Mouse (Mus musculus) forebrain, postnatal 0 days (tissue): ENCODE results near the gene Wasf1. TPM values are rescaled to one million over a fixed set of nuclear protein-coding genes. Genes with fewer than 3 reads are reported as not detected.

ENCODE experiments used
- ATAC-seq: fragments of 200-750 bp; cut with Nextera tagmentation; 2 replicates; pipeline ENCODE4 v1.8.0; 2017; ENCODE audit warnings: mild to moderate bottlenecking, moderate library complexity
- DNase-seq: peaks from one replicate; pipeline ENCODE4 v3.0.0-alpha.2; 2015
- H3K27ac ChIP-seq: fragments of 300-500 bp; sonication (generic); 2 replicates; pipeline ENCODE4 v1.5.1; 2014; ENCODE audit warnings: low read depth, mild to moderate bottlenecking, antibody characterized with exemption, low read length, moderate library complexity, mixed read lengths
- H3K27me3 ChIP-seq: fragments of 300-500 bp; sonication (generic); 2 replicates; pipeline ENCODE4 v1.6.1; 2014; ENCODE audit warnings: mild to moderate bottlenecking, low read length, mixed read lengths; ENCODE audit not compliant: insufficient read depth
- H3K36me3 ChIP-seq: fragments of 300-500 bp; sonication (generic); 2 replicates; pipeline ENCODE4 v1.6.1; 2014; ENCODE audit warnings: mild to moderate bottlenecking, moderate library complexity; ENCODE audit not compliant: insufficient read depth
- H3K4me1 ChIP-seq: fragments of 300-500 bp; sonication (generic); 2 replicates; pipeline ENCODE4 v1.6.1; 2014; ENCODE audit warnings: antibody characterized with exemption; ENCODE audit not compliant: insufficient read depth
- H3K4me2 ChIP-seq: fragments of 300-500 bp; sonication (generic); 2 replicates; pipeline ENCODE4 v1.6.1; 2014; ENCODE audit warnings: low read depth, mild to moderate bottlenecking, moderate library complexity
- H3K4me3 ChIP-seq: fragments of 300-500 bp; sonication (generic); 2 replicates; pipeline ENCODE4 v1.5.1; 2014; ENCODE audit warnings: low read depth, low read length, mixed read lengths
- H3K9ac ChIP-seq: fragments of 300-500 bp; sonication (generic); 2 replicates; pipeline ENCODE4 v1.6.1; 2014; ENCODE audit warnings: mild to moderate bottlenecking
- H3K9me3 ChIP-seq: fragments of 300-500 bp; sonication (generic); 2 replicates; pipeline ENCODE4 v1.6.1; 2016; ENCODE audit warnings: low read length
- CTCF ChIP-seq: sonication (generic); IDR thresholded peaks from 2 replicates; pipeline ENCODE4 v1.5.1; 2016; ENCODE audit warnings: antibody characterized with exemption, control low read depth, low read depth
- WGBS: fragments of 180-500 bp; shearing (Covaris S2); extraction: QIAGEN DNeasy Blood & Tissue Kit; methylation state at CpG from one replicate; pipeline ENCODE4 v1.1.7; 2014; 5-methylcytosine and 5-hydroxymethylcytosine counted together
- polyA plus RNA-seq: library from polyadenylated mRNA; unstranded; fragments of >200 nt; fragmentation: Nextera tagmentation; extraction: Ambion mirVana; gene quantifications from 2 replicates; pipeline ENCODE4 v1.2.1, GENCODE M21; 2015
- total RNA-seq: library from RNA; depleted of rRNA; stranded (reverse); fragments of >200 nt; gene quantifications from 2 replicates; pipeline ENCODE4 v1.2.3, GENCODE M21; 2014

Wasf1 gene
- total and polyA plus RNA-seq, 2 experiments from 2014 or later = 31.0 to 197 TPM

DNA sequence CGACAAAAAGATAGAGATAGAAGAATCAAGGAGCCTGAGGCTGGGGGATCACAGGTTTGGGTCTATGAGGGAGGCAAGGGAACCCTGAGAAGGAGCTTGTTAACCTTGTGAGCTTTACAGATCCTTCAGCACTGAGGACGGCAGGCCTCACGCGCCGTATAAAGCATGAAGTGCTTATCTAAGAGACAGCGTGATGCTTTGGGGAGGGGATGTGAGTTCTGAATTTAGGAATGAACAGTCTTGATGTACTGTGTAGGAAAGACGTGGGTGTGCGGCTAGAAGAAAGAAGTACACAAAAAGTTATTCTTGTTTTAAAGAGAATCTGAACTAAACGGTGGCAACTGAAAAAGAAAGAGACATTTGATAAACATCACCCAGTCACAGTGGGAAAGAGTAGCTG is 3.3 kb upstream of the Wasf1 start:
- H3K9ac ChIP-seq = no peak overlapping the region
- H3K27ac ChIP-seq = no peak overlapping the region
- no peaks in the 10 kb centered on the region for H3K27me3 ChIP-seq
- no peaks in the 10 kb centered on the region for H3K9me3 ChIP-seq
- DNase-seq (no peak), ATAC-seq (no peak)
- peaks cover 15% of the 10 kb centered on the region for H3K4me1 ChIP-seq
- no peak overlapping the region for H3K4me2 ChIP-seq
- 90% methylated on average over 9 of the region's 9 CpGs for WGBS
- no peak for TF ChIP-seq CTCF
- H3K36me3 ChIP-seq = 0 out of 2 replicates have a peak, but pooled peaks cover 4% of the 10 kb centered on the region
- no peak overlapping the region for H3K4me3 ChIP-seq

DNA sequence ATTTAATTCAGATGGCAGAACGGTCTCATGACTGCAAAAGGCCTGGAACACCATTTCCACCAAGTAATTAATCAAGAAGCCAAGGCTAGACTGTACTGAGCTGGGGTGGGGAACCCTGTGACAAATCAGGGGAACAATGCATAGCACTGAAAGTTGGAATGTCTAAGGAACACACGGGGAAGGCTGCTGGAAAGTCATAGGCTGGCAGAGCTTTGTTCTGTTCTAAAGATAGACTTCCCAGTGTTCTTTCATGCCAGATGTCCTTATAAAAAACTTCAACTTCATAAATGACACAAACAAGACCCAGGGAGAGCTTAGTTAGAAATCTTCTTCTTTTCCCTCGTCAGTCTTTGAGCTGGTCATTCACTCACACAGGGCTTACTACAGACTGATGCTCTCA is 2.0 kb upstream of the Wasf1 start:
- Histone ChIP-seq H3K27ac (no peak overlapping the region), H3K4me3 (no peak overlapping the region), H3K4me2 (peak overlapping the region; percentile 53; the same call in 1 of the 2 replicates), H3K36me3 (no peaks in the 10 kb centered on the region), H3K9ac (no peak overlapping the region), H3K9me3 (no peaks in the 10 kb centered on the region), H3K27me3 (no peaks in the 10 kb centered on the region), H3K4me1 (peaks cover 15% of the 10 kb centered on the region)
- 72% methylated on average over 3 of the region's 3 CpGs for WGBS
- no peak for DNase-seq
- no peak for TF ChIP-seq CTCF
- no peak for ATAC-seq

DNA sequence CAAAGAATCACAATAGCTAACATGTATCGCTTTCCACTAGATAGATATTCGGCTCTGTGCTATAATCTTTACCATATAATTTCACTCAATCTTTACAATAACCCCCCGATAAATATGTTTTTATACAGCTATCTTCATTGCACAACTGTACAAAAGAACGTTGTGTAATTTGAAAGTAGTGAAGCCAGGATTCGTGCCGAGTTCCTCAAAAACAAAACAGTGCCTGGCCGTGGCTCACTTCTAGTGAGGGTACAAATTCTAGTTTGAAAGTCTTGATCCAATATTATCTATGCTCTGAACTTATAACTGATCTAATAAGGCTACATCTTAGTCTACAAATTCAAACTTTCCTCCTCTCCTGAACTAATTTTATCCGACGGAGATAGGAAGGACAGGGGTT is 942 bp upstream of the Wasf1 start:
- 12% methylated on average over 9 of the region's 9 CpGs for WGBS
- no peaks in the 10 kb centered on the region for H3K9me3 ChIP-seq
- peak overlapping the region; percentile 99 for H3K27ac ChIP-seq
- no peak for DNase-seq
- no peak for TF ChIP-seq CTCF
- peak overlapping the region; percentile 77 for H3K9ac ChIP-seq
- H3K27me3 ChIP-seq = no peaks in the 10 kb centered on the region
- no peaks in the 10 kb centered on the region for H3K36me3 ChIP-seq
- H3K4me3 ChIP-seq = peak overlapping the region; percentile 90
- H3K4me2 ChIP-seq = peak overlapping the region; percentile 53
- no peak for ATAC-seq
- peaks cover 15% of the 10 kb centered on the region for H3K4me1 ChIP-seq

DNA sequence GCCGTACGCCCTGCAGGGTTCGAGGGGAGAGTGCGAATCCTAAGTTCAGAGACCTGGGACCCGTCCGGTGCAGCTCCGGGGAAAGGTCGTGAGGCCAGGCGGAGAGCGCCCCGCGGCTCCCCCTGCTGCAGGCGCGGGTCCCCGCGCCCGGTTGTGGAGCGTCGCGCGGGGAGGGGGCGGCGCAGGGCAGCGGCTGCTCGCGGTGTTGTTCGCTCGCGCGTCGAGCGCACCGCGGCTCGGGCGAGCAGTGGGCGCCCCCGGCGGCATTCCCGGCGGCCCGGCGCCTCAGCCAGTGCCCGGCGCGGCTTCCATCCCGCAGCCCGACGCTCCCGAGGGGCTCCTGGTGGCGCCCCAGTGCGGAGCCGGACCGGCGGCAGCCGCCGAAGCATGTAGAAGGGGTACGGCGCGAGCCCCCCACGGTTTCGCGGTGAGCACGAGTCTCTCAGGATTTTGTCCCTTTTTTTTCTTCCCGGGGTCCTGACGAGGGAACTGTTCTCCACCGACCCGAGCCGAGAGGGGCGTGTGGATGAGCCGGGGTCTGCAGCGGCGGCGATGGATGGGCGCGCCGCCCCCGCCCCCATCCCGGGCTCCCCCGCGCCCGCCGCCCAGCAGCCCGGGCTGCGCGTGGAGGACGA is 486 bp downstream of the Wasf1 start:
- H3K4me2 ChIP-seq = peak overlapping the region; percentile 52
- DNase-seq = peak; percentile 95

DNA sequence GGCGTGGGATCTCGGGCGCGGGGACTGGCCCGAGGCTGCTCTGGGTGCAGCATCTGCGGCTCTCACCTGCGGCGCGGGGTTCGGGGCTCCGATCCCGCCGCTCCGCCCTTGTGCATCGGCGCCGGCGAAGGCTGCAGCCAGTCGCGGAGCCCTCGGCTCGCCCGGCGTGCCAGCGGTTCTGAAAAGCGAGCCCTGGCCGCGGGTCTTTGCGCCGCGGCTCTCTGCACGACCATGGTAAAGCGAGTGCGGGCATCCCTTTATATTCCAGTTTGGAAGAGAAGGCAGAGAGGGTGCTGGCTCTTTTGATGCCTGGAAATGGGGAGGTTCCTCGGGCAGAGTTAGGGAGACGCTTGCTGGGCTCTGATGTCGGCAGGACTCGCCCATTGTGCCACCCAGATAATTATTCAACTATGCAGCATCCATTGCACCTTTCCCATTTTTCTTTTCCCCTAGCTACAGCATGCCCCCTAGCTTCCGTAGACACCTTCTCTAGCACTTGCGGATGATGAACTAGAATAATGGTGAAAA is 1.1 kb downstream of the Wasf1 start:
- Histone ChIP-seq H3K27ac (peak overlapping the region; percentile 99), H3K36me3 (no peaks in the 10 kb centered on the region), H3K4me2 (peak overlapping the region; percentile 52), H3K27me3 (no peaks in the 10 kb centered on the region), H3K4me3 (peak overlapping the region; percentile 90), H3K9me3 (no peaks in the 10 kb centered on the region), H3K4me1 (peaks cover 15% of the 10 kb centered on the region), H3K9ac (peak overlapping the region; percentile 93)
- under 1% methylated on average over 40 of the region's 40 CpGs for WGBS
- DNase-seq (peak; percentile 74), ATAC-seq (peak; percentile 8; the same call in 1 of the 2 replicates)
- TF ChIP-seq CTCF = peak; percentile 76

More for the DNA sequence above, 486 bp downstream of the Wasf1 start:
- Histone ChIP-seq H3K9me3 (no peaks in the 10 kb centered on the region), H3K4me1 (peaks cover 15% of the 10 kb centered on the region), H3K4me3 (peak overlapping the region; percentile 90), H3K27me3 (no peaks in the 10 kb centered on the region), H3K36me3 (no peaks in the 10 kb centered on the region), H3K9ac (peak overlapping the region; percentile 93), H3K27ac (peak overlapping the region; percentile 99)
- peak; percentile 54 for TF ChIP-seq CTCF
- peak; percentile 90 for ATAC-seq
- 1% methylated on average over 62 of the region's 87 CpGs for whole genome bisulfite sequencing

DNA sequence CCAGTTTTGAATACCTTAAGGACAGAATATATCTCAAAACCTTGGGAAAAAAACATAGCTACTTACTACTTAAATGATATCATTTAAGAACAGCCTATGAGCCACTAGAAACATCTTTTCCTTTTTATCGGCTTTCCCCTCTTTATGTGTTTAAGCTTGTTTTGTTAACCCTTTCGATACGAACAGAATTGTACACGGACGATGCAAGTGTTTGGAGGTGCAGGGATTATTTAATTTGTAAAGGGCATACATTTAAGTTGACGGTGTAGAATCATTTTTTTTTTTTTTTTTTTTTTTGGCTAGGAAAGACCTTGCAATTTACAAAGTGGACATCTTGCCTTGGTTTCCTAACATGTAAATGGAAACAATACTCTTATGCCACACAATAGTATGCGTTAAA is 2.2 kb downstream of the Wasf1 start:
- H3K4me3 ChIP-seq = peak overlapping the region; percentile 33
- WGBS = 25% methylated on average over 7 of the region's 7 CpGs
- no peak for DNase-seq
- H3K27me3 ChIP-seq = no peaks in the 10 kb centered on the region
- no peak overlapping the region for H3K27ac ChIP-seq
- H3K4me2 ChIP-seq = peak overlapping the region; percentile 47
- H3K9me3 ChIP-seq = no peaks in the 10 kb centered on the region
- peaks cover 15% of the 10 kb centered on the region for H3K4me1 ChIP-seq
- no peak for TF ChIP-seq CTCF
- H3K36me3 ChIP-seq = no peaks in the 10 kb centered on the region
- no peak for ATAC-seq
- H3K9ac ChIP-seq = peak overlapping the region; percentile 22

DNA sequence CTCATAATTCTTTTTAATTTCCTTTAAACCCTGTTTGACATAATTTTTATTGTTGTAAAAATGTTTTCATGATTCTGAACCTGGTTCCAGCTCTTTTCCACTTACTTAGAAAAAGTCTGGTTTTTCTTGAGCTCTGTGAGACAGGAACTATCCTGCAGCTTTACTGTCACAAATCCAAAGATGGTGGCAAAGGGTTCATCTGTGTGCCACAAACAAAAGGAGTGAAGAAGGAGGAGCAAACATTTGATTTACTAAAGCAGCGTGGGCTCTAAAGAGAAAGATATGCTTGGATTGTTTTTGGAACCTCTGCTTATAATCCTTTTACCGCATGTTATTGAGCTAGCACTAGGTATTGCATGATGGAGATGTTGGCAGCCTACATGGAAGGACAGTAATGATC is 4.0 kb downstream of the Wasf1 start:
- no peak for TF ChIP-seq CTCF
- H3K9me3 ChIP-seq = no peaks in the 10 kb centered on the region
- H3K4me3 ChIP-seq = no peak overlapping the region
- no peaks in the 10 kb centered on the region for H3K27me3 ChIP-seq
- 77% methylated on average over 2 of the region's 2 CpGs for WGBS
- no peak overlapping the region for H3K27ac ChIP-seq
- DNase-seq = no peak
- H3K4me1 ChIP-seq = no peaks in the 10 kb centered on the region
- H3K9ac ChIP-seq = no peak overlapping the region
- H3K36me3 ChIP-seq = no peaks in the 10 kb centered on the region
- ATAC-seq = no peak
- H3K4me2 ChIP-seq = no peak overlapping the region
